Mouse (Mus musculus) urinary bladder, postnatal 10 days (tissue): Measurements from ENCODE around the gene Gm10282.

ENCODE experiments used
- DNase-seq: peaks from one replicate; pipeline ENCODE4 v3.0.0; 2022; ENCODE audit warnings: low spot score

Gene Gm10282

DNA sequence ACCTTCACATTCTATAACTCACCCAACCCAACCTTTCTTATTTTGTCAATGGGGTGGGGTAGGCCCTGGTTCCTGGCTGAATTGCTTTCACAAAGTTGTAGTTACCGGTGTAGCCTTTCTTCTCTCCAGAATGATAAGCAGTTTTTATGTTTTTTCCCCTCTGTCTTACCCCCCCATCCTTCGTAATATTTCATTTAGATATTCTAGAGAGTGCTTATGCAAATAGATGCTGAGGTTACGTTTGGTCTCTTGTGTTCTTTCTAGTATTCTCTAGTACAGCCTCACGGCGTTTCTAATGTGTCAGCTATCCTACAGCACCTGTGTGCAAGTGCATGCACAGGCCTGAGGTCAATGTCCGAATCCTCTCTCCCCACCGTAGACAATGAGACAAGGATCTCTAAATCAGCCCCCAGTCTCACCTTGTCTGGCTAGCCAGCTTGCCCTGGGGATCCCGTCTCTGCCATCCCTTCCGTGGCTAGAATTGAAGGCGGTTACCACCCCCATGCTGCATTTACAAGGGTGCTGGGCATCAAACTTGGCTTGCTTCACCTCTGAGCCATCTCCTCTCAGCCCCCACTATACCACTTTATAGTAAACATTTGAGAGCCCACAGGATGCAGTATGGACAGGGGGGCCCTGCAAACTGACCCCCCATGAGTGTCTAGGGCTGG lies 19.1 kb upstream of the Gm10282 start:
- DNase-seq = no peak

GRCm38 (mm10) chr8:72323131-72323725 lies 18.2 kb upstream of the Gm10282 start:
- DNase-seq = no peak

GRCm38 (mm10) chr8:72322471-72322889 lies 17.4 kb upstream of the Gm10282 start:
- DNase-seq = no peak

GRCm38 (mm10) chr8:72321635-72322441 lies 16.8 kb upstream of the Gm10282 start:
- DNase-seq = no peak

DNA sequence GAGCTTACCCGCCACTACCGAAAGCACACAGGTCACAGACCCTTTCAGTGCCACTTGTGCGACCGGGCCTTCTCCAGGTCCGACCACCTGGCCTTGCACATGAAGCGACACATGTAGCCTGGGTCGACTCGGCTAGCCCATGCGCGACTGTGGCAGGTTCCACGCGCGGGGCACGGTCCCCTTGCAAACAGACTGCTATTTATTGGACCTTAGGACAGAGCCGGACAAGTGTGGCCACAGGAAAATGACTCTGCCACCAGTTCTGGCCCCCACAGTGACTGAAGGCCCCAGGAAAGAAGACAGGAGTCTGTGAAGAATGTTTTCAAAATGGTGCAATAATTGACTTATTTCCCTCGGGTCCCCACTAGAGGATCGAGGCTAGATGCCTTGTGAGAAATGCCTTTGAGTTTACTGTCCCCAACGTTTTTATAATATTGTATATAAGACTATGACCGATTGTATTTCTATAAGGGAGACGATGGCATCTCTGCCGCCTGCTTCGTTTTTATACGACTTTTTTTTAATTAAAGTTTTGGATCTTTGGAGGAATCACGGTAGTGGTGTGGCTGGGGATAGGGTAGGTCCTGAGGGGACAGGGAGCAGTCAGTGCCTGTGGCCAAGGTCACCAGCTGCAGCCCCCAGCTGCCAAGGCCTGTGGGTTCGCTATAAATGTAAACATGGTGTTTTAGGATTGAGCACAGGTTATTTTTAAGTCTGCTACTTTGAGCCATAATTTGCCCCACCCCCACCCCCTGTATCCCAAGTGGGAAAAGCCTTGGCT lies 15.9 kb upstream of the Gm10282 start:
- DNase-seq = no peak

GRCm38 (mm10) chr8:72319921-72320802 lies 15.1 kb upstream of the Gm10282 start:
- no peak for DNase-seq

GRCm38 (mm10) chr8:72319397-72319796 lies 14.3 kb upstream of the Gm10282 start:
- DNase-seq = peak; percentile 23

GRCm38 (mm10) chr8:72318801-72319322 lies 13.8 kb upstream of the Gm10282 start, which contains the start of gene Klf2:
Klf2 (plus strand) TSS chr8:72319033.
- DNase-seq = peak; percentile 86

DNA sequence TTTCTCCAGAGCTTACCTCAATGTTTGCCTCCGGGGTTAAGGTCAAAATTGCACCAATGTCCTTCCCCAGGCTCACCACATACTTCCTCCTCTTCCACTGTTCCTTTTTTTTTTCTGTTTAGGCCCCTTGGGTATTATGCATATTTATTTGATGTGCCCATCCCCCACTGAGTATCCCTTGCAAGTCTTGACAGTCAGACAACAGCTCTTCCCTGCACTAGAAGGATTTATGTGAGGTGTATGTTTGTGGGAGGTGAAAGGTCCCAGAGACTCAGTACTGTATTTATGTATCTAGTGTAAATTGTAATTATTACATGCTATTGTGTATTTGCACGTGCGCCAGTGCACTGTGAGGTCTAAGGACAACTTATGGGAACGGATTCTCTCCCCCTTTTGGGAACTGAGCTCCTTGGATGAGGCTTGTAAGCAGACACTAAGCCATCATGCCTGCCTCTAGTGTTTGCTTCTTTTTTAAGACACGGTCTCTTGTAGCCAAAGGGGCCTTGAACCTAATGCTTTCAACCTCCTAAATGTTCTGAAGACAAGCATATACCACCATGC lies 12.8 kb upstream of the Gm10282 start:
- DNase-seq = no peak

DNA sequence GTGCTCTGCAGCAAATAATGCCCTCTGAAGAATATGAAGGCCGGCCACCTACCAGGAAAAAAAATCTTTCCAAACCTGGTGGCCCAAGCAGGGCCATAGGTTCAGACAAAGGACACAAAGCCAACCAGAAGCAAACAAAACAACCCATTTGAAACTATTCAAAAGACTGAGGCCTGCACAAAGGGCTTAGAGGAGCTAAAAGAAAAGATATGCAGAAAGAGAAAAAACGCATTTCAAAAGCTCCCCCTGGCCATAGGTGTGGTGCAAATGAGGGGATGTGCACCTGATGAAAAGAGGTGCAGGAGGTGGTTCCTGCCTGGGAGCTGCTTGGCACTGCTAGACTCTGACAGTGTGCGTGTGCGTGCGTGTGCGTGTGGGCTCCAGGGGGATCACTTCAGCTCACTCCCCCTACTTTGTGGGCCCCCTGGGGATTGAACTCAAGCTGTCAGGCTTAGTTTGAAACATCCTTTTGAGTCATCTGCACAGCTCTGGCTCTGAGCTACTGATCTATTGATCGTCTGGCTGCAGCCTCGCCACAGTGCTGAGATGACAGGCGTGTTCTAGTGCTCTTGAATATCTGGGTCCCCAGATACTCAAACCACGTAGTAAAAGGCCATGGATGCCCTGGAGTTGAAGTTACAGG lies 11.1 kb upstream of the Gm10282 start:
- no peak for DNase-seq

- no peak for DNase-seq
Observed at GRCm38 (mm10) chr8:72312926-72313518, 8.0 kb upstream of the Gm10282 start.

DNA sequence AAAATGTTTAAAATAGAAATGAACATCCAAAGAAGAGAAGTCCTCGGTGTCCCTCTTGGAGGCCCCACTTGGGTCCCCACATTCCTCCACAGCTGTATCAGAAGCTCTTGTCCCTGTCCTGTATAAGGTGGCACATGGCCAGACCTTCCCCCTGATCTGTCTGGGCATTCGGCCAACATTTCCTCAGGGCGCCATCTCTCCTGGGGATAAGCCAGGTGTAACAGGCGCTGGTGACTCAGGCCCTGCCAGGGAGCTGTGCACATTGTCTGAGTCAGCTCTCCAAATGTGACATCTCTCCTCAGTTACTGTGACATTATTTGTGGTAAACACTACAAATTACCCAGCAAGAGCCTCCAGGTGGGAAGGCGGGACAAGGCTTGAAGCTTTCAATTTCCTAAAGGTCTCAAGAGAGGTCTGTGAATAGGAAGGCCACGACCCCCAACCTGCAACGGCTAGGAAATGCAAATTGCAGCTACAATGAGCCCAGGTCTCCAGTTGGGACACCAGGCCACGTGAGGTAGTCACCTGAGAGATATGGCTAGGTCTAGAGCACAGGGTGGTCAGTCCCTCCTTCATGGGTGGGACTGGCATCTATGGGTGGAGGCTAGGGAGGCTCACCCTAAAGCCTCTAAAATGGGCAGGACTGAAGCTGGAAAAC lies 5.9 kb upstream of the Gm10282 start:
- no peak for DNase-seq

- no peak for DNase-seq
Observed at GRCm38 (mm10) chr8:72308276-72308675, 3.2 kb upstream of the Gm10282 start.

DNA sequence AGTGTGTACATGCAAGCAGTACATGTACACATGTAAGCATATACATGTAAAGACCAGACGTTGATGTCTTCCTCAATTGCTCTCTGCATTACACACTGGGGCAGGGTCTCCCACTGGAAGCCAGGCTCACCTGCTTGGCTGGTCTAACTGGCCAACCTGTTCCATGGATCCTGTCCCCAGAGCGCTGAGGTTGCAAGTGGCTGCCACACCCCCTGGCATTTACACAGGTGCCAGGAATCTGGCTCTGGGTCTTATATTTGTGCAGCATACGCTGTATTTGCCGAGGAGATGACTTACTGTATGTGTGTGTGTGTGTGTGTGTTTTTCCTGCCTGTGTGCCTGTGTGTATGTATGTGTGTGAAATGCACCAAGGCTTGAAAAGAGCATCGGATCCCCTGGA lies 1.9 kb upstream of the Gm10282 start:
- DNase-seq = no peak

DNA sequence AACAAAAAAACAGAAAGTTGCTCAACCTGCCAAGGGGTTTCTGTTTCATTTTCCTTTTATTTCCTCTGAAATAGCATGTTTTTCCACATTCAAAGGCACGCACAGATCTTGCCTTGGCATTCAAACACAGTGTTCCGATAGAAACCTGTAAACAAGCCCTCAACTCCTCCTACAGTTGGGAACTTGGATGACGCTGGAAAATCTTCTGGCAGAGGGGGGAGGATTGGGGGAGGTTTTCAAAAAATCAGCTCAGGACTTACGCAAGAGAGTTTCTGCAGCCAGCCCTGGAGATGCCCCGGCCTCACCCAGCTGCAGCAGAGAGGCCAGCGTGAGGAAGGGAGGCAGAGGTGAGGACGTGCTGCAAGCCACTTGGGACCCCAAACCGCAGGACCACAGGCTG lies 1.4 kb downstream of the Gm10282 start:
- DNase-seq = no peak

GRCm38 (mm10) chr8:72302986-72303612 lies 2.0 kb downstream of the Gm10282 start:
- no peak for DNase-seq

GRCm38 (mm10) chr8:72301497-72301896 lies 3.6 kb downstream of the Gm10282 start:
- no peak for DNase-seq

GRCm38 (mm10) chr8:72300654-72301400 lies 4.2 kb downstream of the Gm10282 start:
- DNase-seq = no peak
